Mouse (Mus musculus) cerebellum, adult 11 months (tissue): ENCODE measurements at regions not wholly inside any gene's neighbourhood (a gene's known extent, or its start where the extent isn't known, plus 50 kb on each side); places are given as distances from the start of the nearest gene placed in this dataset.
A peak's percentile ranks its signal among the peaks of the same experiment; 100 is the strongest.
"Not testable (repeated sequence)": the region's sequence is repeated elsewhere in the genome, so short reads cannot be mapped to it uniquely, and the experiment has no call there.

Experiments used
- DNase-seq: peaks from one replicate; pipeline ENCODE4 v3.0.0; 2022

GRCm38 (mm10) chr6:109125447-109125846, 297.0 kb downstream of the Edem1 start:
- DNase-seq = no peak

- DNase-seq = no peak
Measured at GRCm38 (mm10) chr6:109127203-109127602, 298.8 kb downstream of the Edem1 start.

- DNase-seq = no peak
Measured at GRCm38 (mm10) chr6:109146111-109146510, 317.7 kb downstream of the Edem1 start.

GRCm38 (mm10) chr6:109149043-109149442, 320.6 kb downstream of the Edem1 start:
- no peak for DNase-seq

GRCm38 (mm10) chr6:109150023-109150911, 321.8 kb downstream of the Edem1 start:
- peak; percentile 34 for DNase-seq

- DNase-seq = no peak
Measured at GRCm38 (mm10) chr6:109150912-109151256, 322.4 kb downstream of the Edem1 start.

- no peak for DNase-seq
Measured at GRCm38 (mm10) chr6:109153624-109154023, 325.2 kb downstream of the Edem1 start.

GRCm38 (mm10) chr6:109159561-109159960, 331.1 kb downstream of the Edem1 start:
- DNase-seq = no peak

- no peak for DNase-seq
Measured at GRCm38 (mm10) chr6:109167439-109167838, 339.0 kb downstream of the Edem1 start.

GRCm38 (mm10) chr6:109172104-109172850, 343.8 kb downstream of the Edem1 start:
- no peak for DNase-seq

- DNase-seq = no peak
Measured at GRCm38 (mm10) chr6:109173015-109173414, 344.6 kb downstream of the Edem1 start.

GRCm38 (mm10) chr6:109176876-109177275, 348.4 kb downstream of the Edem1 start:
- DNase-seq = no peak

- DNase-seq = no peak
Measured at GRCm38 (mm10) chr6:109182878-109183277, 354.4 kb downstream of the Edem1 start.

GRCm38 (mm10) chr6:109193061-109193460, 364.6 kb downstream of the Edem1 start:
- DNase-seq = not testable (repeated sequence)

GRCm38 (mm10) chr6:109193603-109194002, 365.2 kb downstream of the Edem1 start:
- DNase-seq = no peak

GRCm38 (mm10) chr6:109209699-109210098, 381.3 kb downstream of the Edem1 start:
- DNase-seq = no peak

- DNase-seq = no peak
Measured at GRCm38 (mm10) chr6:109230391-109230790, 401.9 kb downstream of the Edem1 start.

- DNase-seq = no peak
Measured at GRCm38 (mm10) chr6:109233426-109233825, 405.0 kb downstream of the Edem1 start.

- no peak for DNase-seq
Measured at GRCm38 (mm10) chr6:109245666-109246065, 417.2 kb downstream of the Edem1 start.

GRCm38 (mm10) chr6:109246510-109246909, 418.1 kb downstream of the Edem1 start:
- not testable (repeated sequence) for DNase-seq
